Mouse (Mus musculus) intestine, embryonic 15.5 days (tissue): ENCODE results near the gene Magt1. TPM values are rescaled to one million over a fixed set of nuclear protein-coding genes. Genes with fewer than 3 reads are reported as not detected.

Experiments
- polyA plus RNA-seq: library from polyadenylated mRNA; unstranded; fragments of >200 nt; fragmentation: Nextera tagmentation; extraction: Ambion mirVana; gene quantifications from 2 replicates; pipeline ENCODE4 v1.2.1, GENCODE M21; 2015

Gene Magt1
- polyA plus RNA-seq, 1 experiment from 2014 or later, result 81.5 TPM

Other genes starting within 250 kb of the Magt1 start
- gene Fgf16, start 247.6 kb downstream of the Magt1 start, polyA plus RNA-seq, result 0.23 TPM in 2 replicates
- gene Atrx, start 82.5 kb downstream of the Magt1 start, polyA plus RNA-seq, result 125 and 146 TPM in 2 replicates
- 527 and 534 TPM in 2 replicates for gene Cox7b, start 3.8 kb upstream of the Magt1 start, polyA plus RNA-seq
- 20.5 and 21.2 TPM in 2 replicates for gene Atp7a, start 15.4 kb upstream of the Magt1 start, polyA plus RNA-seq
- gene Tlr13, start 131.3 kb upstream of the Magt1 start, polyA plus RNA-seq, result 0.65 and 0.69 TPM in 2 replicates
- gene Pgk1, start 175.2 kb upstream of the Magt1 start, polyA plus RNA-seq, result 506 and 511 TPM in 2 replicates
- 8.8 TPM in 2 replicates for gene Taf9b, start 209.3 kb upstream of the Magt1 start, polyA plus RNA-seq
- not detected in 2 replicates for gene Fnd3c2, start 243.5 kb upstream of the Magt1 start, polyA plus RNA-seq